Mouse (Mus musculus): Measurements from ENCODE around the gene Fbxo28. TPM values are rescaled to one million over a fixed set of nuclear protein-coding genes. Genes with fewer than 3 reads are reported as not detected.

Fbxo28 gene
- total RNA-seq (2021) = 10 to 100 TPM; 40.6 to 45.2 TPM
- long read RNA-seq, experiment 1, full-length matches to known transcripts = 27 of 43 reads
- long read RNA-seq, experiment 1, partial matches to known transcripts = 1 of 43 reads
- long read RNA-seq, experiment 1, other reads (novel, unspliced or antisense) = 15 of 43 reads
- long read RNA-seq, experiment 2, full-length matches to known transcripts = 23 of 38 reads
- long read RNA-seq, experiment 2, partial matches to known transcripts = 1 of 38 reads
- long read RNA-seq, experiment 2, other reads (novel, unspliced or antisense) = 14 of 38 reads

- peak; percentile 79 to 88 for DNase-seq (ENCODE audit: low spot score in 2 of 2)
Observed at GRCm38 (mm10) chr1:182340821-182341781, at the start of gene Fbxo28. TSS of gene Fbxo28 (minus strand) at chr1:182341629.

- DNase-seq (ENCODE audit: low spot score in 2 of 2) = no peak
Observed at GRCm38 (mm10) chr1:182388729-182389128, 47.3 kb upstream of the Fbxo28 start.

DNA sequence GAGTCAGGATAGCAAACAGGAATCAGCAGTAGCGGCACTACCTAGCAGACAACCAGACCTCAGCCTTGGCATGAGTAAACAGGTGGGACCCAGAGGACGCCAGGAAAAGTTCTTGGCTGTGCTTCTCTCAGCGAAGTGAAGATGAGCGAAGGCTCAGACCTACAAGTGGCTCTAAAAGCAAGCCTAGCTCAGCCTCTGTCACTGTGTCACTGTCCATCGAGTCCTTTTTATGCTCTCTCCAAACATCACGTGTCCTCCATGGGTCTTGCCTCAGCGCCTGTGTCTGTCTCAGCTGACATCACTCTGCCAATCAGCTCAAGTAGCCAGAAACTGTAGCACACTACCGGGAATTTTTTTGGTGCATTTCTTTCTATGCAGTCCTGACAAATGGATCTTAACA lies 45.0 kb upstream of the Fbxo28 start:
- no peak for DNase-seq (ENCODE audit: low spot score in 2 of 2)

DNA sequence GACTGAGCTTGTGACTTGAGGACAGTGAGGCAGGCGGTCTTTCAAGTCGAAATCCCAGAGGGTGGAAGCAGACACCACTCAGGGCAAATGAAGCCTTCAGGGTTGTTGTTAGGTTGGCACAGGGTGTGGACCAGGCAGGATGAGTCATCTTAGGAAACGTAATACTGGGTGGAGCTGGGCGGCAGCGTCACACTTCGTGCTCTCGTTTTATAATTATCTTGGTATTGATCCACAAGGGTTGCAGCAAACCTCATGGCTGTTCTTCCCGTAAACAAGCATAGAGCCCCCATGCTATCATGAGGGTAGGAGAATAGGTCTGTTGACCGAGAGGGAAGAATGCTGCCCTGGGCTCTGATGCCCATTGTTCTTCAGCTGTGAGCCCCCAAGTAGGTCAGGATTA lies 41.7 kb upstream of the Fbxo28 start:
- DNase-seq (ENCODE audit: low spot score in 2 of 2) = no peak

DNA sequence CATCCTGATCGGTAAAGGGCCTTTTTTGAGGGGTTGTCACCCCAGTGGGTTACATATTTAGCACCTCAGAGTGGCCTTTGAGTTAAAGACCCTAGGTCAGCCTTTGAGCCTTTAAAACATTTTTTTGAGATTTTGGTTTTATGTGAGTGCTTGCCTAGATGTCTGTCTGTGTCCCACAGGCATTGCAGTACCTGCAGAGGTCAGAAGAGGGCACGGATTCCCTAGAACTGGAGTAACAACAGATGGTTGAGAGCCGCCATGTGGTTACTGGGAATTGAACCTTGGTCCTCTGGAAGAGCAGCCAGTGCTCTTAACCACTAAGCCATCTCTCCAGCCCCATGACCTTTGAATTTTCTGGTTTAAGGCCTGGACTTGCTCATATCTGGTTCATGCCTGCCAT lies 39.9 kb upstream of the Fbxo28 start:
- no peak for DNase-seq (ENCODE audit: low spot score in 2 of 2)

GRCm38 (mm10) chr1:182380683-182381082 lies 39.3 kb upstream of the Fbxo28 start:
- DNase-seq (ENCODE audit: low spot score in 2 of 2) = no peak

- no peak for DNase-seq (ENCODE audit: low spot score in 2 of 2)
Observed at GRCm38 (mm10) chr1:182378876-182379275, 37.4 kb upstream of the Fbxo28 start.

DNA sequence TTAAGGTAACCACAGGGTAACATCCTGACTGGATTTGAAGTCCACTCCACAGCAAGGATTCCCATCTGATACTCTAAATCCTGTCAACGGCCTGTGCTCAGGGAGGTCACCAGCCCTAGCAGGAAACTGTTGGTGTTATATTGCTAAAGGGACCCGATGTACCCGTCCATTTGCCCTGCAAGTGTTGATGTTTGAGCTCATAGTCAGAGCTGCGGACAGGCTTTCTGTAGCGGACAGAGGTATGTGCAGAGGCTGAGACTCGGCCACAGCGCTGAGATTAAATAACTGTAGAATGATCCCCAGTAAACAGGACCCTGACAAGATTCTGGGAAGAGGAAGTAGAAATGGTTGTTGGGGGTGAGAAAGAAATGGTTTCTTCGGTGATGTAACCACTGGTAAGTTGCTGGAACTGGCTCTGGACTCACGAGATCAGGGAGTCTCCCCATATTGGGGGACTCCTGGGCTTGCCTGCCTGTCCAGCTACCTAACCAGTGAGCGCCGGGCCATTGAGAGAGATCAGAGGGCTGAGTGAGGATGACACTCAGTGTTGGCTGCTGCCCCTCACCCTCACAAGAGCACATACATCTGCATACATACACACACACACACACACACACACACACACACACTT lies 36.9 kb upstream of the Fbxo28 start:
- DNase-seq (ENCODE audit: low spot score in 2 of 2) = no peak

- no peak for DNase-seq (ENCODE audit: low spot score in 2 of 2)
Observed at GRCm38 (mm10) chr1:182377519-182377918, 36.1 kb upstream of the Fbxo28 start.

DNA sequence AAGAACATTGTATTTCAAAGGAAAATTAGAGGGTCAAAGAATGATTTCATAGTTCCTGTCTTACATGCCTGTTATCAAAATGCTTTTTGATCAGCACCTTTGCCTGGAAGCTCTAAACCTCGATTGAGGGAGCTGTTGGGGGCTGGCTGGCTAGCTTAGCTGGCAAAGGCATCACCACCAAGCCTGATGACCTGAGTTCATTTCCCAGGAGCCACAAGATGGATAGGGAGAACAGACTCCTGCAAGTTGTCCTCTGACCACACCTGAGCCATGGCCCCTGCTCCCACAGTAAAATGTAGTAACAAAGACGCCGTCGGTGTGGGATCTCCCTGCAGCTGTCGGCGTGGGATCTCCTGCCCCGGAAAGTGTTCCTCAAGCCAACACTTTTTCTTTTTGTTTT lies 35.4 kb upstream of the Fbxo28 start:
- no peak for DNase-seq (ENCODE audit: low spot score in 2 of 2)

GRCm38 (mm10) chr1:182376221-182376620 lies 34.8 kb upstream of the Fbxo28 start:
- DNase-seq (ENCODE audit: low spot score in 2 of 2) = peak; percentile 26 to 48

DNA sequence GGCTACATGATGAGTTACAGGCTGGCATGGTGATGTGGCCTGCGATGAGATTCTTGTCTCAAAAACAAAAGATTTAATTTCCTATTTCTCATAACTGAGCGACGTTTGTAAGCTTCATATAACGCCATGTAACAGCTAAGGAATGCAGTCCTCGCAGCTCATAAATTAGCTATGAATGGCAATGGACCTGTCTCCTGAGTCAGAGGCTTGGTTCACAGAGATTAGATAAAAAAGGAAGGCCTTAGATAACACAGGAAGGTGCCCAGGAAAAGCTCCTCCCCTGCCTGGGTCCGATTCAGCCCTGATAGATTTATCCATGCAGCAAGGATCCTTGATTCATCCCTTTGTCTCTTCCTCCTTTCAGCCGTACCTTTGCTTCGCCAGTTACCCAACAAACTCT lies 30.5 kb upstream of the Fbxo28 start:
- DNase-seq (ENCODE audit: low spot score in 2 of 2) = no peak

GRCm38 (mm10) chr1:182369435-182369834 lies 28.0 kb upstream of the Fbxo28 start:
- DNase-seq (ENCODE audit: low spot score in 2 of 2) = no peak

GRCm38 (mm10) chr1:182368782-182369181 lies 27.4 kb upstream of the Fbxo28 start:
- no peak for DNase-seq (ENCODE audit: low spot score in 2 of 2)

DNA sequence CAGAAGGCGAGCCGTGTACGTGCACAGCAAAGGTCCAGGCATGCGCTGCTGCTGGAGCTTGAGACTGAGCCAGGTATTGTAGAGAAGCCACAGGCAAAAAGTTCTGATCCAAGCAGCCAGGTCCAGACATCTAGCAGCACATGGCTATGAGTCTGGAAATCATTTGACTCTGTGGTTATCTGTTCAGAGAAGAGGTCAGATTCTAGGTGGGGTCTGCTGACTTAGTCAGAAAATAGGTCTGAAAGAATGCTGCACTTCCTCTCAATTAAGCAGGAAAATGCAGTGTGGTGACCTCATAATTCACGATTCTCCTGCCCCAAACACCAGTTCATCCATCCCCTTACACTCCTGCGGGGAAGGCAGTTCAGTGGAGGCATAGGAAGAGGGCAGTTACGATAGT lies 26.9 kb upstream of the Fbxo28 start:
- no peak for DNase-seq (ENCODE audit: low spot score in 2 of 2)

DNA sequence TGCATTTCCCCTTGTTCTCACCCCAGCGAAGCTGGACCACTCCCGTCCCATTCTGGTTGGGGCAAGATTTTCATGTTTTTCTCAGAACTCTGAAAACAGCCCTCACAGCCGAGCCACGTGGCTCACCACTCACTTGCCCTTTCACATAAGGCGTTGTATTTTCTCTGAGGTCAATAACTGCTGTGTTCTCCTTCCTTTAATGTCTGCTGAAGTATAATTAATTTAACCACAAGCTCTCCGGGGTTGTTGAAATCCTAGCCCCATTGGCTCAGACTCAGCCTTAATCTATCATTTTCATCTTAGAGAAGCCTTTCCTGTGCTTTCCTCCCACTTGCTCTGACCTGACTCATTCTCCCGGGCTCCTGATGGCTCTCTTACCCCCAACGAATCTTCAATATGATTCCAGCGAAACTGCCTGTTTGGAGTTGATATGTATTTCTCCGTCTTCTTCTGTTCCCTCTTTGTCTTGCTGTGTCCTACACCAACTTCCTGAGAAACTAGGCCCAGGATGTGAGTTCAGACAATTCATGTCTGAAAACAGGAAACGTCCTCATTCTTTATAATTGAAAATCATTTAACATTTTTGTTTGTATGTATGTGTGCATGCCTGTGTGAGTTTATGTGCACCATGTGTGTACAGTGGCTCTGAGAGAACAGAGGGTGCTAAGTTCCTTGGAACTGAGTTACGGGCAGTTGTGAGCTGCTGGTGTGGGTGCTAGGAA lies 22.4 kb upstream of the Fbxo28 start:
- DNase-seq (ENCODE audit: low spot score in 2 of 2) = no peak

DNA sequence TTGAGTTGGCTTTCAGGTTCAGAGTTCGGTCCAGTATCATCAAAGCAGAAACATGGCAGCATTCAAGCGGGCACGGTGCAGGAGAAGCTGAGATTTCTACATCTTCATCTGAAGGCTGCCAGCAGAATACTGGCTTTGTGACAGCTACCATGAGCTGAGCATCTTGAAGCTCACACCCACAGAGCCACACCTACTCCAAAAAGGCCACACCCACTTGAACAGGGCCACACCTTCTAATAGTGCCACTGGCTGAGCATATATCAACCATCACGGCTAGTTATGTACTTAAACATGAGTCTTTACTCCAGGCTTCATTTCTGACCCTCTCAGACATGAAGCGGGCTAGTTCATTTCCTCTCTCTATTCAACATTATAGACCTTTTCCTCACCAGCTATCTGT lies 21.3 kb upstream of the Fbxo28 start:
- no peak for DNase-seq (ENCODE audit: low spot score in 2 of 2)

DNA sequence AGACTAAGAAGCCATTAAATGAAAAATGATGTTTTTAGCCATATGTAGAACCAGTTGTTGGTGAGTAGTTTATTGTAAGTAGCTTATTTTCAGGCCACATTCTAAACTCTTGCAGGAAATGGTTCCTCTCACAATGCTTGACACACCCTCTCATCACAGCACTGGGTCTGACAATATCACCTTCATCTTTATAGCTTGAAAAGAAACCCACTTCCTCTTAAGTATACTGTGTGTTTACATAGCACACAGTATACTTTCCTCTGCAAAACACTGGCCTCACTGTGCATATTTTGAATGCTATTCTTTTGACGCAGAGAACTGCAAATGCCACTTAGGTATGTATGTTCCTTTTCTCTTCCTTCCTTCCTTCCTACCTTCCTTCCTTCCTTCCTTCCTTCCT lies 16.7 kb upstream of the Fbxo28 start:
- DNase-seq (ENCODE audit: low spot score in 2 of 2) = no peak

GRCm38 (mm10) chr1:182354504-182355147 lies 13.2 kb upstream of the Fbxo28 start:
- no peak for DNase-seq (ENCODE audit: low spot score in 2 of 2)

GRCm38 (mm10) chr1:182349557-182349956 lies 8.1 kb upstream of the Fbxo28 start:
- DNase-seq (ENCODE audit: low spot score in 2 of 2) = no peak

GRCm38 (mm10) chr1:182346491-182346890 lies 5.1 kb upstream of the Fbxo28 start:
- DNase-seq (ENCODE audit: low spot score in 2 of 2) = no peak

Measured in layer of hippocampus, postnatal 14 days (tissue).